Mouse (Mus musculus): ENCODE data around the gene Rbm20.
A peak's percentile ranks its signal among the peaks of the same experiment; 100 is the strongest.

The Rbm20 gene

DNA sequence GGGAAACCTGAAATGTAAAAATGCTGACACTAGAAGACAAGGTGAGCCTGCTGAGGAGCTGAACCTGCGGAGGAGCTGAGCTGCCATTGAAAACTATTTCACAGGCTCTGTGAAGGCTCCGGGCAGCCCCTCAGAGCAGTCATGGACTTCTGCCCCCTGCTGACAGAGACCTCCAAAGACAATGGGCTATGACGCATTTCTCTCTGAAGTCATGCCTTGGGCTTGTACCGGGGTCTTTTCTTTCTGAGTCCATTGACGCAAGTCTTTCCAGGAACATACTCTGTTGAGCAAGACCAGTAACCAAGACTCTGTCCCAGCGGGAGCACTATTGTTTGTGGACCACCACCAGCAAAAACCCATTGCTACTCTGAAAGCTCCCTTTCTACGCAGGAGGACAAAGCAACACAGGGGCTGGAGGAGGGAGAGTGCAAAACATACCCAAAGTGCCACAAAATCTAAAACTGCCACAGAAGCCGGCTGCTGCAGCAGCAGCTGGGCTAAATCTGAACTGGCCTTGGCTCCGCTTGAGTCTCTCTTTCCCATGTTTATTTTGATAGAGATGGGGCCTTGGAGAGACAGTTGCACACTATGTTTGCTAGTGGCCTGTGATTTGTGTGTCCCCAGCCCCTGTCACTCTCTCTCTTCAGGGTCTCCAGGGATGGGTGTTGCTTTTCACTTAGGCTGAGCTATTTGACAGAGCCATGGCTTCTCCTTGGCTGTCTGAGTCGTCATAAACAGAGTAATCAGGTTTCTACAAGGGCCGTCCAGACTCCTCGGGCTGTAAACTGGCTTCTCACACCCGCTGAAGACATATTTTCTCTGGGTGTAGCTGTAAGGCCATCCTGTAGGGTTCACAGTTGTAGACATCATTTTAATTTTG is 144.4 kb downstream of the Rbm20 start:
- DNase-seq = no peak

DNA sequence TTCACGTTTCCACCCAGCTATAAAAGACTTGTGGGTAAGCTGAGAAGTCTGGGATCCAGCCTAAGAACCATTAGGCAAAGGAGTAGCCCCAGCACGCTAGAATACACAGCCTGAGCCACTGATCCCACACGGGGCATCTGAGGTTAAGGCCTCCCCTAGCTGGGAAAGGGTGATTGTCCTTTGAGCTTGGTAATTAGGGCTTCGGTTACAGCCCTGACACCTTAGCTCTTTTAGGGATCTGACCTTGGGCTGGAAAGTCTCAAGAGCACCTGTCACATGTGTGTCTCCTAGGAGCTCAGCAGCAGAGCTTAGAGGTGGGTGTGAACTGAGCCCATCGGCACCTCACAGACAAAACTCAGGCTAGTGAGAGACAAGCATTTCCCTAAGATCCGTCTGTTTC is 146.7 kb downstream of the Rbm20 start:
- DNase-seq = no peak

GRCm38 (mm10) chr19:53824872-53825680 is 148.0 kb downstream of the Rbm20 start:
- DNase-seq = no peak

GRCm38 (mm10) chr19:53829990-53830389 is 152.9 kb downstream of the Rbm20 start:
- DNase-seq = no peak

DNA sequence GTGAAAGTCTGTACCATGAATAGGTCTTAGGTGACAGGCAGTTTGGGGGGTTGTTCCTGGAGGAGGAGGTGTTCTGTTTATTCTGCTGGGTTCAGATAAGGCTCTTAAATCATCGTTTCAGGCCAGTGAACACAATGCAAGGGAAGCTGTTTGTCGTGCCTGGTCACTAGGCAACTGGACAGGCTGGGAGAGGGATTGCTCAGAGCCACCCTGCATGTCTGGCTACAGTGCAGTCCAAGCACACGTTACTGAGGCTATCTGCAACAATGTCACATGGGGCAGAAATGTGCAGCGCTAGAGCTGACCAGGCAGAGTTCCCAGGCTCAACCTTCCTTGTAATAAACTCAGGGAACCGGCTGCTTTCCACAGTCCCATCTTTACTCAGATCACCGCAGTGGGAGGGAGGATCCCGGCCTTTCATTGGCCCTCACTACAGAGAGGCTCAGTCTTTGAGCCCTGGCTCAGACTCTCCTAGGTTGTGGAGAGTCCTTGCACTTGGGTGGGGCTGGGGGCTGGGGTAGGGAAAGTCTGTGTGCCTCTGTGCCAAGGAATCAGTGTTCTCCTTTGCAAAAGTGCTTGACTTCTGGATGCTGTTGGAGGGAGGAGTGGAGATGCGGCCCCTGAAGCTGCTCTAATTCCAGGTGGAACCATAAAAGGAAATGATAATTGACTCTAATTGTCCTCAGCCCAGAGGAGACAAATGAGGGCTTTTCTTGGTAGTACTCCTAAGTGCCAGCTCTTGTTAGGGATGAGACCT is 153.5 kb downstream of the Rbm20 start:
- no peak for DNase-seq

DNA sequence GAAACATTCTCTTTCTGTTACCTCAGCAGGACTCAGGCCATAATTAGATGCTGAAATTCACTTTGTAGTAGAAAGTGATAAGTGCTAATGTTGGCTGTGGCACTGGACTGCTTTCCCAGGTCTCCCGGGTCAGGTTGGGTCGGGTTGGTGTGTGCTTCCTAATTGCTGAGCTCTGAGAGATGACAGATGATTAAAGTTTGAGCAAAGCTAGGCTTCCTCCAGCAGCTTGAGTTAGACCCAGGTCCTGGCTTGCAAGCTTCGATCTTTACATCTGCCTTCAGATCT is 154.0 kb downstream of the Rbm20 start:
- no peak for DNase-seq

GRCm38 (mm10) chr19:53832512-53832911 is 155.4 kb downstream of the Rbm20 start:
- no peak for DNase-seq

GRCm38 (mm10) chr19:53833745-53834369 is 156.8 kb downstream of the Rbm20 start:
- DNase-seq = no peak

DNA sequence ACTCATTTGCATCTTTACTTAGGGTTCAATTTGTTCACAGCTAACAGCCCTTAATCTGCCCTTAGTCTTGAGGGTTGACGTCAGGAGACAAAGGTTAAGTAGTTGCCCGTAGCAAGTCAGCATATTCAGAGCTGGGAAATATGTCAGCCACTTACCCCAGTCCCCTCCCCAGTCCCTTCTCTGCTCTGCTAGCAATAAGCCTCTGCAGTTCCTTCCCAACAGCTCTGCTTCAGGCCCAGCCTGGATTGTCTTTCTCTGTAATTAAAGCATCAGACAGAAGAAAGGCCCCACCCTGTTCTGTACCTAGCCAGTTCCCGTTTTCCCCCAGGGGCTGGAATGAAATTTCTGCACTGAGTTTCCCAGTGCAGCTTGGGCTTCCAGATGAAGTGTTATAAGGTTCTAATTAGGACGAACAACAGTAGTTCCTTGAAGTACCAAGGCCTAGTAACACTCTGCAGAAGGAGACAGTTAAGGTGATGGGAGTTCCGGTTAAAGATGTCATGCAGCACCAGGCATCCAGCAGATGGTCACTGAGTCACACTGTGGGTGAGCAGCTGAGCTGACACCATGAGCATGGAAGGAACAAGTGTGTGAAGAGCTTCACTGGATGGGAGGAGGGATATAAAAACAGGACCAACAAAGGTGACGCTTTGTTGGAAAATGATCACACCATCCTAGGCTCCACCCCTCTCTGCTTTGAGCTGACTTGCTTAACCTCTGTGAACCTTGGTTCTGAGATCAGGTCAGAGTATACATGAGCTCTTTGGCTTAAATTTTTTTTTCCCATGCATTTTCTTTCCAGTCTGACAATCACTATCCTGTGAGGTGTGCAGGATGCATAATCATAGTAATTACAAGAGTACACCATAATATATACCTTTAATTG is 159.7 kb downstream of the Rbm20 start:
- DNase-seq = peak; percentile 52

- DNase-seq = no peak
Observed at GRCm38 (mm10) chr19:53838850-53839249, 161.7 kb downstream of the Rbm20 start.

DNA sequence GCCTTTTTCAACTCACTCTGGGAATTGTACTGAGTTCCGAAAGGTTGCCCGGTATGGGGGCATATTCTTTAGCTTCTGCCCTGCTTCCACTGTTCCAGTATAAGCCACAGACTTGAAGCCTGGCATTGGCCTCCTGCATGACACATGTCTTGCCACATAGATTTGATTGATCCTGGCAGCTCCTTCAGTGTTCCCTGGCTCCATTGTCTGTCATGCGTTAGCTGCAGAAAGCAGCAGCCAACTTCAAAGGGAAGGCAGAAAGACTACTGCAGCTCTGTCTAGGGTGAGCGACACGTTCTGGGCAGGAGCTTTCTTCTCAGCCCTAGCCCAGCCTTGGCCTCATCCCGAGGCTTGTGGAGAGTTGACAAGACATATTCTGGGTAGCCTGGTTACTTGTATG is 162.7 kb downstream of the Rbm20 start:
- no peak for DNase-seq

DNA sequence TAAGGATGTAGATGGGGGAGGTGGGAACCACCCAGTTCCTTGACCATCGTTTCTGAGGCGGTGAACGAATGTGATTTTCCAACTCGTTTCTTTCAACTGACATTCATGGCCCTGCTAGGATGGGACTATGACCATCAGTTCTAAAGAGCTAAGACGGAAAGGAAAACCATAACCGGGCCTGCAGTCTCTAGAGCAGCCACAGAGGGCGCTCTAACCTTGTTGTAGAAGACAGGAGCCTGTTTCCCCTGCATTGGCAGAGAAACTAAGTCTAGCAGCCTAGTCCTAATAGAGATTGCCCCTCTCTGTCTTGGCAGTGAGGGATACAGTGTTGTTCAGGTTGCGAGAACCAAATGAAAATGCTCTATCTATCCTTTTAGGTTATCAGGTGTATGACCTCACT is 164.8 kb downstream of the Rbm20 start:
- DNase-seq = no peak

- no peak for DNase-seq
Observed at GRCm38 (mm10) chr19:53843972-53844371, 166.9 kb downstream of the Rbm20 start.

GRCm38 (mm10) chr19:53848272-53848995 is 171.3 kb downstream of the Rbm20 start:
- DNase-seq = no peak

GRCm38 (mm10) chr19:53850166-53850922 is 173.2 kb downstream of the Rbm20 start:
- DNase-seq = peak; percentile 61

DNA sequence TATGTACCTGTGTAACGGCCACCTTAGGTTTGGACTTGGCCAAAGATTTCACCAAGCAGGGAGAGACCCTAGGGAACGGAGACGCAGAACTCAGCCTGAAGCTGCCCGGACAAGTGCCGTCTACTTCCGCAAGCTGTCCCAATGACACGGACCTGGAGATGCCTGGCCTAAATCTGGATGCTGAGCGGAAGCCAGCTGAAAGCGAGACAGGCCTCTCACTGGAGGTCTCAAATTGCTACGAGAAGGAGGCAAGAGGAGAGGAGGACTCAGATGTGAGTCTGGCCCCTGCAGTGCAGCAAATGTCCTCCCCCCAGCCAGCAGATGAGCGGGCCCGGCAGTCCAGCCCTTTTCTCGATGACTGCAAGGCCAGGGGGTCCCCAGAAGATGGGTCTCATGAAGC is 174.2 kb downstream of the Rbm20 start:
- no peak for DNase-seq

DNA sequence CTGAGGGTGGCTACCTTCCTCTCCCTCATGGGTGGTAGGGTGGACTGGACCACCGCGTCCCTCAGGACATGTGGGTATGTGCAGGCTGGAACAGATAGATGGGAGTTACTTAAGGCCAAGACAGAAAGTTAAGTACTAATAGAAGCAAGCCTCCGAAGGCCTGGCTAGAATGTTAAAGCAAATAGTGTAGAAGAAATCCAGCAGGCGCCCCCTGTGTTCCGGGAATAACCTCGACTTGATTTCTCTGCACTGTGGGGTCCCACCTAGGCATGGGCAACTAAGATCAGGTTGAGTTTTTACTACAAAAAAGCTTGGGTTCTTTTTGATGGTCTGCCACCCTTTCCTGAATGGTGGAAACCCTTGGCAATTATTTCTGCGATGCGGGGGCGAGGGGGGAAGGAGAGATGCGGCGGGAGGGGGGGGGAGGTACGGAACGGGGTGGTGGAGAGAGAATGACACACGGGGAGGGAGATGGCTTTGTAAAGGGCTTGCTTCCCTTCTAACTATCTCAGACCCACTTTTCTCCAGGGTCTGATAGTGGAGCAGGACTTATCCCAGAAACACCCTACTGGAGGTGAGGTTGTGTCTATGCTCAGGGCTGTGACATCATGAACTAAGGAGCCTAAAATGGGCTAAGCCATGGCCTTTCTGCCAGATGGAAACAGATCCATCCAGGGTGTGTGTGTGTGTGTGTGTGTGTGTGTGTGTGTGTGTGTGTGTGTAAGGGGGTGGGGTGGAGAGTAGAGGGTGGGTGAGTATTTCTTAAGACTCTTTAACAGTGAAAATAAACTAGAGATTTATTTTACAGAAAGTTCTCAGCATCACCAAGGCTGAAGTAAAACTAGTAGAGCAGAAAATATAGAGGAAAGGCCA is 175.0 kb downstream of the Rbm20 start:
- DNase-seq = no peak

GRCm38 (mm10) chr19:53852699-53853451 is 175.8 kb downstream of the Rbm20 start:
- peak; percentile 68 for DNase-seq

- DNase-seq = no peak
Observed at GRCm38 (mm10) chr19:53854978-53855377, 177.9 kb downstream of the Rbm20 start.
